Mouse (Mus musculus): ENCODE data around the gene Caskin1. TPM values are rescaled to one million over a fixed set of nuclear protein-coding genes. Genes with fewer than 3 reads are reported as not detected.
"Not testable (repeated sequence)": the region's sequence is repeated elsewhere in the genome, so short reads cannot be mapped to it uniquely, and the experiment has no call there.

Gene Caskin1
- polyA plus RNA-seq, 1 experiment: 1.7 TPM

- no peak for TF ChIP-seq CTCF (IDR thresholded peaks at IDR 0.05; ENCODE audit: insufficient read depth, low read length)
- TF ChIP-seq POLR2A (IDR thresholded peaks at IDR 0.05; ENCODE audit: borderline replicate concordance, extremely low read depth, low read depth, low read length): no peak
- WGBS: 2% methylated on average over 14 of the region's 14 CpGs
- no peak for DNase-seq
- Histone ChIP-seq H3K4me3 (replicated peaks; ENCODE audit: extremely low read depth, low read depth, low read length) (peak overlapping the region; percentile 87), H3K4me1 (ENCODE audit: control insufficient read depth, insufficient read depth, low read length) (no peaks in the 10 kb centered on the region; the same call in 1 of the 2 replicates)
These were observed 34.1 kb upstream of the Caskin1 start for GRCm38 (mm10) chr17:24454218-24454755.

- peak; percentile 99 for DNase-seq
- no peaks in the 10 kb centered on the region; the same call in 1 of the 2 replicates for H3K4me1 ChIP-seq (ENCODE audit: control insufficient read depth, insufficient read depth, low read length)
- peak overlapping the region; percentile 87 for H3K4me3 ChIP-seq (replicated peaks; ENCODE audit: extremely low read depth, low read depth, low read length)
- TF ChIP-seq CTCF (IDR thresholded peaks at IDR 0.05; ENCODE audit: insufficient read depth, low read length) (no peak), POLR2A (IDR thresholded peaks at IDR 0.05; ENCODE audit: borderline replicate concordance, extremely low read depth, low read depth, low read length) (peak; percentile 90; the same call in 1 of the 2 replicates)
- WGBS: under 1% methylated on average over 67 of the region's 67 CpGs
These were observed 33.5 kb upstream of the Caskin1 start for GRCm38 (mm10) chr17:24454756-24455522.

- not testable (repeated sequence) for H3K4me3 ChIP-seq (replicated peaks; ENCODE audit: extremely low read depth, low read depth, low read length); H3K4me1 ChIP-seq (ENCODE audit: control insufficient read depth, insufficient read depth, low read length); DNase-seq
- 47% methylated on average over 10 of the region's 10 CpGs for WGBS
These were observed 32.7 kb upstream of the Caskin1 start for GRCm38 (mm10) chr17:24455523-24456206.

GRCm38 (mm10) chr17:24461580-24461979, 26.8 kb upstream of the Caskin1 start:
- whole genome bisulfite sequencing: 69% methylated on average over 2 of the region's 2 CpGs
- no peak overlapping the region for H3K4me3 ChIP-seq (replicated peaks; ENCODE audit: extremely low read depth, low read depth, low read length)
- H3K4me1 ChIP-seq (ENCODE audit: control insufficient read depth, insufficient read depth, low read length): no peaks in the 10 kb centered on the region
- no peak for DNase-seq
- no peak for TF ChIP-seq CTCF (IDR thresholded peaks at IDR 0.05; ENCODE audit: insufficient read depth, low read length)
- TF ChIP-seq POLR2A (IDR thresholded peaks at IDR 0.05; ENCODE audit: borderline replicate concordance, extremely low read depth, low read depth, low read length): no peak

- H3K4me3 ChIP-seq (replicated peaks; ENCODE audit: extremely low read depth, low read depth, low read length): no peak overlapping the region
- no peak for DNase-seq
- 72% methylated on average over 1 of the region's 1 CpGs for WGBS
- TF ChIP-seq CTCF (IDR thresholded peaks at IDR 0.05; ENCODE audit: insufficient read depth, low read length): no peak
- TF ChIP-seq POLR2A (IDR thresholded peaks at IDR 0.05; ENCODE audit: borderline replicate concordance, extremely low read depth, low read depth, low read length): no peak
- H3K4me1 ChIP-seq (ENCODE audit: control insufficient read depth, insufficient read depth, low read length): no peaks in the 10 kb centered on the region
These were observed 25.5 kb upstream of the Caskin1 start for GRCm38 (mm10) chr17:24462932-24463331.

- Histone ChIP-seq H3K4me3 (replicated peaks; ENCODE audit: extremely low read depth, low read depth, low read length) (no peak overlapping the region), H3K4me1 (ENCODE audit: control insufficient read depth, insufficient read depth, low read length) (no peaks in the 10 kb centered on the region)
- TF ChIP-seq POLR2A (IDR thresholded peaks at IDR 0.05; ENCODE audit: borderline replicate concordance, extremely low read depth, low read depth, low read length) (no peak), CTCF (IDR thresholded peaks at IDR 0.05; ENCODE audit: insufficient read depth, low read length) (no peak)
- WGBS: 47% methylated on average over 6 of the region's 6 CpGs
- no peak for DNase-seq
These were observed 24.8 kb upstream of the Caskin1 start for GRCm38 (mm10) chr17:24463374-24464133.

- Histone ChIP-seq H3K4me3 (replicated peaks; ENCODE audit: extremely low read depth, low read depth, low read length) (no peak overlapping the region), H3K4me1 (ENCODE audit: control insufficient read depth, insufficient read depth, low read length) (peaks cover 17% of the 10 kb centered on the region)
- TF ChIP-seq POLR2A (IDR thresholded peaks at IDR 0.05; ENCODE audit: borderline replicate concordance, extremely low read depth, low read depth, low read length): no peak
- no peak for TF ChIP-seq CTCF (IDR thresholded peaks at IDR 0.05; ENCODE audit: insufficient read depth, low read length)
- 93% methylated on average over 5 of the region's 5 CpGs for WGBS
- DNase-seq: no peak
These were observed 19.7 kb upstream of the Caskin1 start for GRCm38 (mm10) chr17:24468636-24469246.

- no peak for TF ChIP-seq POLR2A (IDR thresholded peaks at IDR 0.05; ENCODE audit: borderline replicate concordance, extremely low read depth, low read depth, low read length)
- Histone ChIP-seq H3K4me1 (ENCODE audit: control insufficient read depth, insufficient read depth, low read length) (peaks cover 17% of the 10 kb centered on the region), H3K4me3 (replicated peaks; ENCODE audit: extremely low read depth, low read depth, low read length) (peak overlapping the region; percentile 62)
- DNase-seq: no peak
- WGBS: 17% methylated on average over 7 of the region's 7 CpGs
These were observed 19.0 kb upstream of the Caskin1 start for GRCm38 (mm10) chr17:24469336-24469909.

Measured in lung, adult 2 months (tissue).